Mouse (Mus musculus) heart, postnatal 0 days (tissue): ENCODE data around the gene Sema3d. TPM values are rescaled to one million over a fixed set of nuclear protein-coding genes. Genes with fewer than 3 reads are reported as not detected.

Experiments used
- ATAC-seq: fragments of 200-750 bp; cut with Nextera tagmentation; 2 replicates; pipeline ENCODE4 v1.8.0; 2017; ENCODE audit warnings: low read depth, moderate number of reproducible peaks, moderate library complexity; ENCODE audit not compliant: insufficient read depth
- DNase-seq: peaks from one replicate; pipeline ENCODE4 v3.0.0-alpha.2; 2016; ENCODE audit warnings: low spot score
- H3K27ac ChIP-seq: fragments of 300-500 bp; sonication (generic); 2 replicates; pipeline ENCODE4 v1.5.1; 2014; ENCODE audit warnings: low read depth, mild to moderate bottlenecking
- H3K27me3 ChIP-seq: fragments of 300-500 bp; sonication (generic); 2 replicates; pipeline ENCODE4 v1.6.1; 2014; ENCODE audit warnings: low read length, mixed read lengths; ENCODE audit not compliant: control insufficient read depth, insufficient read depth
- H3K36me3 ChIP-seq: fragments of 300-500 bp; sonication (generic); replicated peaks from 2 replicates; pipeline ENCODE4 v1.6.1; 2014; ENCODE audit warnings: low read length, mixed read lengths; ENCODE audit not compliant: control insufficient read depth, insufficient read depth
- H3K4me1 ChIP-seq: fragments of 300-500 bp; sonication (generic); 2 replicates; pipeline ENCODE4 v1.6.1; 2014; ENCODE audit warnings: antibody characterized with exemption; ENCODE audit not compliant: control insufficient read depth, insufficient read depth
- H3K4me2 ChIP-seq: fragments of 300-500 bp; sonication (generic); 2 replicates; pipeline ENCODE4 v1.6.1; 2014; ENCODE audit warnings: low read depth, mild to moderate bottlenecking, low read length, moderate library complexity
- H3K4me3 ChIP-seq: fragments of 300-500 bp; sonication (generic); 2 replicates; pipeline ENCODE4 v1.5.1; 2014; ENCODE audit warnings: low read depth, low read length
- H3K9ac ChIP-seq: fragments of 300-500 bp; sonication (generic); replicated peaks from 2 replicates; pipeline ENCODE4 v1.6.1; 2014; ENCODE audit warnings: low read depth, low read length, mixed read lengths
- H3K9me3 ChIP-seq: fragments of 300-500 bp; sonication (generic); replicated peaks from 2 replicates; pipeline ENCODE4 v1.6.1; 2016; ENCODE audit warnings: low read length; ENCODE audit not compliant: control insufficient read depth
- CTCF ChIP-seq: IDR thresholded peaks from 2 replicates; pipeline ENCODE4 v1.5.1; 2016; ENCODE audit warnings: antibody characterized with exemption, control low read depth, low read depth
- EP300 ChIP-seq: IDR thresholded peaks from 2 replicates; pipeline ENCODE4 v1.6.1; 2016; ENCODE audit warnings: antibody characterized with exemption, low read depth
- WGBS: fragments of 180-500 bp; shearing (Covaris S2); extraction: QIAGEN DNeasy Blood & Tissue Kit; methylation state at CpG from one replicate; pipeline ENCODE4 v1.1.7; 2014; 5-methylcytosine and 5-hydroxymethylcytosine counted together
- polyA plus RNA-seq: library from polyadenylated mRNA; unstranded; fragments of >200 nt; fragmentation: Nextera tagmentation; extraction: Ambion mirVana; gene quantifications from 2 replicates; pipeline ENCODE4 v1.2.1, GENCODE M21; 2015
- total RNA-seq: library from RNA; depleted of rRNA; stranded (reverse); fragments of >200 nt; gene quantifications from 2 replicates; pipeline ENCODE4 v1.2.3, GENCODE M21; 2014; ENCODE audit warnings: low replicate concordance

Sema3d gene
- total and polyA plus RNA-seq, 2 experiments from 2014 or later = 3.8 to 4.7 TPM

DNA sequence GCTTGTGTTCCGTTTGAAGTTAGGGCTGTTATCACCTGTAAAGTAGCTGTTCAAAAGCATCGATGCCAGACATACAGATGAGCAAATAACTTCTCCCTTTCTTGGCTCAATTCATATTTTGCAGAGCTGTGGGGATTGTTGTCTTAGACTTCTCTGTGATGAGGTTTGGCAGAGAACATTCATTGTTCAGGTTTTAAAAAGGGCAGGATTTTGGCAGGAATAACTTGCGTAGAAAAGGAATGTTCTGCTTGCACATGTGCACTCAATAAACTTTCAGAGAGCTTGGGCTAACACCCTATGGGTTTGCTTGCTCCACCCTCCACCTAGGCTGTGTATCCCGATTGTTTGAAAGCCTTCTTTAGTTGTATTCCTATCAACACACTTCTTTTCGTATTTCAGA, 9.5 kb downstream of the Sema3d start:
- H3K4me3 ChIP-seq = no peak overlapping the region
- no peaks in the 10 kb centered on the region for H3K27me3 ChIP-seq
- H3K9me3 ChIP-seq = no peaks in the 10 kb centered on the region
- H3K27ac ChIP-seq = no peak overlapping the region
- TF ChIP-seq CTCF = no peak
- TF ChIP-seq EP300 = no peak
- H3K4me1 ChIP-seq = no peaks in the 10 kb centered on the region
- ATAC-seq = no peak
- WGBS = 77% methylated on average over 5 of the region's 5 CpGs
- H3K4me2 ChIP-seq = no peak overlapping the region
- no peaks in the 10 kb centered on the region for H3K36me3 ChIP-seq
- DNase-seq = no peak
- H3K9ac ChIP-seq = no peak overlapping the region

DNA sequence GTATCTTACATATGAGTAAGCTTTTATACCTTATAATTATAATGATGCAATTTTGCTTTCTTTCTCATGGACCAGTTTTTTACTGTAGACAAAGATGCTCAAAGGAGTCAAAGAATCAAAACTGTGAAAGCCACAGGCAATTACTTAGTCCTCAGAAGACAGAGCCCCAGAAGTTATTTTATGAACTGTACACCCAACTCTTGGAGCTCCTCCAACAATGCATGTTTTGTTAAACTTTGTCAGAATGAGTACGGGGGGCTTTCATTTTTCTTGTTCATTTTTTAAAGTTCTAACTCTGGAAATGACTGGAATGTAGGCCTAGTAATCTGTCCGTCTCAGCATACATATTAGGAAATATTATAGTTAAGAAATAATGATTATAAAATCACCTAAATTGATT, 16.1 kb downstream of the Sema3d start:
- H3K9me3 ChIP-seq = no peaks in the 10 kb centered on the region
- no peak overlapping the region for H3K4me3 ChIP-seq
- H3K27ac ChIP-seq = no peak overlapping the region
- 59% methylated on average over 2 of the region's 2 CpGs for WGBS
- DNase-seq = no peak
- H3K4me1 ChIP-seq = no peaks in the 10 kb centered on the region
- no peaks in the 10 kb centered on the region for H3K36me3 ChIP-seq
- no peak overlapping the region for H3K9ac ChIP-seq
- H3K4me2 ChIP-seq = no peak overlapping the region
- TF ChIP-seq EP300 (no peak), CTCF (no peak)
- H3K27me3 ChIP-seq = no peaks in the 10 kb centered on the region
- ATAC-seq = no peak

DNA sequence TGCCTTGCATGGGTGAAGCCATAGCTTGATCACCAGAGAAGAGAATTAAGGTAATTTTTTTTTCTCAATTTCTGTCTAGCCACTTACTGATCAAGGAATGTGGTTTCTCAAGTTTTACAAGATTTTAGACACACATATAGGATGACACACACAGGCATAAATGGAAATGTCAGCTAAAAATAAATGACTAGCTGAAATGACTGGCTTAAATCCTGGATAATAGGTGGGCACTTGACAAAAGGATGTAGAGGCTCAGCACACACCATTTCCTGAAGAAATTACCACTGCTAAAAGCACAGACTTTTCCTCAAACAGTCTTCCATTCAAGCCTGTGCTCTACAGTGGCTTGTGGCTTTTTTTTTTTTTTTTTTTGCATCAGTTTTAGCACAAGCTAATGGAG, 21.0 kb downstream of the Sema3d start:
- no peak for DNase-seq
- Histone ChIP-seq H3K4me3 (no peak overlapping the region), H3K36me3 (no peaks in the 10 kb centered on the region), H3K4me1 (no peaks in the 10 kb centered on the region), H3K4me2 (no peak overlapping the region), H3K27ac (no peak overlapping the region), H3K9me3 (no peaks in the 10 kb centered on the region), H3K9ac (no peak overlapping the region), H3K27me3 (no peaks in the 10 kb centered on the region)
- no peak for ATAC-seq
- TF ChIP-seq CTCF (no peak), EP300 (no peak)

DNA sequence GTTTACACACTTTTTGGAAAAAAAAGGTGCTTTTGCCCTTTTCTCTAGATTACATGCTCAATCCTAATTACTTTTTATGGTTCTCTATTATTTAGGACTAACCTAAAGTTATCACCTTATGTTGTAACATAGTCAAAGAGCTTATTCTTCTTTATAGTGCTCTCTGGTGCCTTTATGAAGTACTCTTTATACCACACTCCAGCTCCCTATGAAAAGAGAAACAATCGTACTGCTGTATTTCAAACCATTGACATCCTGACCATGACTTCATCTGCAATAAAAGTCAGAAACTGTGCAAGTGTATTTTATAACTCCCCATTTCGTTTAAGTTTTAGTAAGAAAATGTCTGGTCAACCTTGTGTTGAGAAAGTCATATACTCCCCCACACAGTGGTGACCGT, 29.4 kb downstream of the Sema3d start:
- Histone ChIP-seq H3K36me3 (no peaks in the 10 kb centered on the region), H3K4me2 (no peak overlapping the region), H3K4me1 (no peaks in the 10 kb centered on the region), H3K9me3 (no peaks in the 10 kb centered on the region), H3K4me3 (no peak overlapping the region), H3K27me3 (no peaks in the 10 kb centered on the region), H3K27ac (no peak overlapping the region), H3K9ac (no peak overlapping the region)
- 68% methylated on average over 3 of the region's 3 CpGs for WGBS
- TF ChIP-seq EP300 (no peak), CTCF (no peak)
- ATAC-seq = no peak
- no peak for DNase-seq

DNA sequence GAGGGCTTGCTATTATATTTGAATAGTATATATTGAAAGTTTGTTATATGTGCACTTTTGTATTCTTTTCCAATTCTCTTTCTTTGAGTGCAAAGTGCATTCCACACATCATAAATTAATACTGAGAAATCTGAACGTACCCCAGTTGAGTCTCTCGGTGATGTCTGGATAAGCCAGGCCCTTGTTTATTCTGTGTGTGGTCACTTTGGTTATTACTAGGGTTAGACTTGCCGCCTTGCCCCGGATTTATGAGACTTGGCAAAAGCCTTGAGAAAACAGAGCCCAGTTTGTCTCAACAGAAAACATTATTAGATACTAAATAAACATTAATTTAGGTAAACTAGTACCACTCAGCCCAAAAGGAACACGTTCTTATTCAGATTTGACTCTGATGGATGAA, 40.1 kb downstream of the Sema3d start:
- Histone ChIP-seq H3K4me1 (no peaks in the 10 kb centered on the region), H3K9me3 (no peaks in the 10 kb centered on the region), H3K9ac (no peak overlapping the region), H3K4me3 (no peak overlapping the region), H3K27ac (no peak overlapping the region), H3K4me2 (no peak overlapping the region), H3K27me3 (no peaks in the 10 kb centered on the region), H3K36me3 (no peaks in the 10 kb centered on the region)
- TF ChIP-seq EP300 (no peak), CTCF (no peak)
- ATAC-seq (no peak), DNase-seq (no peak)
- WGBS = 80% methylated on average over 5 of the region's 5 CpGs

DNA sequence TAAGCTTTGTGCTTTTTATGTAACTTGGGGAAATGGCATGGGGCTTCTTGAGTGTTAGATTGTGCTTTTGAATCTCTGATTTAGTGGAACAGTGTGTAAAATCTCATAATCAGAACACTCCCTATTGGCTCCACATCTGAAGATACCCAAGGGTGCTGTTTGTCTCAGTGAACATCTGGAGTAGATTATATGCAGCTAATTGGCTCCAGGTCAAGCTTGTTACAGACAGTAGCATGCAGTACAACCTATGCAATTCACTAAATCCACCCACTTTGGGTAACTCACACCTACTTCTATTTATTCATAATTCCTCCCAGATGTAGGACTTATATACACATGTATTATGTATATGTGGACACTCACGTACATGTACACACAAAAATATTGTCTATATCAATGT, 58.6 kb downstream of the Sema3d start:
- Histone ChIP-seq H3K27ac (no peak overlapping the region), H3K4me3 (no peak overlapping the region), H3K4me1 (no peaks in the 10 kb centered on the region), H3K9me3 (no peaks in the 10 kb centered on the region; the same call in 1 of the 2 replicates), H3K36me3 (no peaks in the 10 kb centered on the region), H3K9ac (no peak overlapping the region), H3K27me3 (no peaks in the 10 kb centered on the region), H3K4me2 (no peak overlapping the region)
- TF ChIP-seq EP300 = no peak
- no peak for TF ChIP-seq CTCF
- no peak for ATAC-seq
- DNase-seq = no peak
- WGBS = 80% methylated on average over 1 of the region's 1 CpGs
